Mouse (Mus musculus) limb, embryonic 15.5 days (tissue): Measurements from ENCODE around the gene Cyp2j5. TPM values are rescaled to one million over a fixed set of nuclear protein-coding genes. Genes with fewer than 3 reads are reported as not detected.
"Not testable (repeated sequence)": the region's sequence is repeated elsewhere in the genome, so short reads cannot be mapped to it uniquely, and the experiment has no call there.

ENCODE experiments used
- ATAC-seq: fragments of 200-750 bp; cut with Nextera tagmentation; 2 replicates; pipeline ENCODE4 v1.8.0; 2017; ENCODE audit warnings: low read depth, moderate TSS enrichment; ENCODE audit not compliant: insufficient number of reproducible peaks, low FRiP score, low TSS enrichment
- H3K27ac ChIP-seq: fragments of 300-500 bp; sonication (generic); 2 replicates; pipeline ENCODE4 v1.5.1; 2015; ENCODE audit warnings: moderate library complexity, mild to moderate bottlenecking, inconsistent platforms
- H3K27me3 ChIP-seq: fragments of 300-500 bp; sonication (generic); 2 replicates; pipeline ENCODE4 v1.6.1; 2015; ENCODE audit warnings: inconsistent platforms
- H3K36me3 ChIP-seq: fragments of 300-500 bp; sonication (generic); 2 replicates; pipeline ENCODE4 v1.6.1; 2015; ENCODE audit warnings: inconsistent platforms
- H3K4me1 ChIP-seq: fragments of 300-500 bp; sonication (generic); 2 replicates; pipeline ENCODE4 v1.6.1; 2015; ENCODE audit warnings: inconsistent platforms
- H3K4me2 ChIP-seq: fragments of 300-500 bp; sonication (generic); 2 replicates; pipeline ENCODE4 v1.6.1; 2015; ENCODE audit warnings: mild to moderate bottlenecking, inconsistent platforms
- H3K4me3 ChIP-seq: fragments of 300-500 bp; sonication (generic); 2 replicates; pipeline ENCODE4 v1.5.1; 2015; ENCODE audit warnings: mild to moderate bottlenecking, inconsistent platforms
- H3K9ac ChIP-seq: fragments of 300-500 bp; sonication (generic); 2 replicates; pipeline ENCODE4 v1.6.1; 2015; ENCODE audit warnings: inconsistent platforms
- H3K9me3 ChIP-seq: fragments of 300-500 bp; sonication (generic); 2 replicates; pipeline ENCODE4 v1.6.1; 2016; ENCODE audit warnings: inconsistent platforms
- WGBS: fragments of 180-500 bp; shearing (Covaris S2); methylation state at CpG from one replicate; pipeline ENCODE4 v1.1.7; 2015; 5-methylcytosine and 5-hydroxymethylcytosine counted together
- polyA plus RNA-seq: library from polyadenylated mRNA; unstranded; fragments of >200 nt; fragmentation: Nextera tagmentation; extraction: Ambion mirVana; gene quantifications from 2 replicates; pipeline ENCODE4 v1.2.1, GENCODE M21; 2015

The Cyp2j5 gene
- polyA plus RNA-seq, 1 experiment from 2014 or later = not detected

DNA sequence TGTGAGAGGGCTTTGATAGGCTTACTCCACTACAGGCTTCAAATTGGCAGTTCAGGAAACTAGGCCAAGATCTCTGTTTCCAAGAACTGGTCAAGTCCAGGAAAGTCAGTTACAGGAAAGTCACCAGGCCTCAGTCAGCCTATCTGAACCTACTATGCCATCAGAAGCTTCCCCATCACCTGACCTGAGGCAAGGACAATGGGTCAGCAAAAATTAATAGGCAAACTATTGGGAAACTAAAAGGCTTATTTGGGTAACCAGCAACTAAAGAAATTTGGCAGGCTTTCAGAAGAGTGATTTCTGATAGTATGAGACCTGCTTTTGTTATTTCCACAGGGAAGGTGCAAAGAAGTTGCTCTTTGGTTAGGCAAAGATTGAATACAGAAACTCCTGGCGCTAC is 41.5 kb downstream of the Cyp2j5 start:
- Histone ChIP-seq H3K27ac (no peak overlapping the region), H3K4me2 (no peak overlapping the region), H3K36me3 (no peaks in the 10 kb centered on the region), H3K9me3 (no peaks in the 10 kb centered on the region), H3K27me3 (no peaks in the 10 kb centered on the region), H3K9ac (no peak overlapping the region), H3K4me3 (no peak overlapping the region), H3K4me1 (no peaks in the 10 kb centered on the region)
- 82% methylated on average over 1 of the region's 1 CpGs for WGBS
- no peak for ATAC-seq

DNA sequence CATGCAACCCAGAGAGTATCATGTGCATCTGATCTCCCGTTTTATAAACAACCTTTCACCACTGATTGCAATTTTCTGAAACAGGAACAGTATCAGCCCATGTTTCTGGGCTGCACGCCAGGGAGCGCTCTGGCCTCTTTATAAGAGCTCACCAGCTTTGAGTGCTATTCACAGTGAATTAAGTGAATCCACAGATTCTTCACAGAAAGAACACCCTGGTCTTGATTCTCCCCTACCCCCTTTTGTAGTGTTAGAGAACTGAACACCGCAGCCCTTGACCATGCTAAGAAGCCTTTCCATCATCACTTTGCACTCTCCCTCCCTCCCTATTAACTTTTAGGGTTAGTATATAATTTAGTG is 72.2 kb downstream of the Cyp2j5 start:
- Histone ChIP-seq H3K4me3 (peak overlapping the region; percentile 43), H3K9me3 (no peaks in the 10 kb centered on the region), H3K27me3 (no peaks in the 10 kb centered on the region), H3K4me2 (peak overlapping the region; percentile 66), H3K27ac (0 out of 2 replicates have a peak overlapping the region, but pooled peaks have one; percentile 74), H3K4me1 (peaks cover 9% of the 10 kb centered on the region; the same call in 1 of the 2 replicates), H3K36me3 (no peaks in the 10 kb centered on the region), H3K9ac (no peak overlapping the region)
- 31% methylated on average over 4 of the region's 4 CpGs for WGBS
- 0 out of 2 replicates have a peak, but pooled peaks have one; percentile 40 for ATAC-seq

DNA sequence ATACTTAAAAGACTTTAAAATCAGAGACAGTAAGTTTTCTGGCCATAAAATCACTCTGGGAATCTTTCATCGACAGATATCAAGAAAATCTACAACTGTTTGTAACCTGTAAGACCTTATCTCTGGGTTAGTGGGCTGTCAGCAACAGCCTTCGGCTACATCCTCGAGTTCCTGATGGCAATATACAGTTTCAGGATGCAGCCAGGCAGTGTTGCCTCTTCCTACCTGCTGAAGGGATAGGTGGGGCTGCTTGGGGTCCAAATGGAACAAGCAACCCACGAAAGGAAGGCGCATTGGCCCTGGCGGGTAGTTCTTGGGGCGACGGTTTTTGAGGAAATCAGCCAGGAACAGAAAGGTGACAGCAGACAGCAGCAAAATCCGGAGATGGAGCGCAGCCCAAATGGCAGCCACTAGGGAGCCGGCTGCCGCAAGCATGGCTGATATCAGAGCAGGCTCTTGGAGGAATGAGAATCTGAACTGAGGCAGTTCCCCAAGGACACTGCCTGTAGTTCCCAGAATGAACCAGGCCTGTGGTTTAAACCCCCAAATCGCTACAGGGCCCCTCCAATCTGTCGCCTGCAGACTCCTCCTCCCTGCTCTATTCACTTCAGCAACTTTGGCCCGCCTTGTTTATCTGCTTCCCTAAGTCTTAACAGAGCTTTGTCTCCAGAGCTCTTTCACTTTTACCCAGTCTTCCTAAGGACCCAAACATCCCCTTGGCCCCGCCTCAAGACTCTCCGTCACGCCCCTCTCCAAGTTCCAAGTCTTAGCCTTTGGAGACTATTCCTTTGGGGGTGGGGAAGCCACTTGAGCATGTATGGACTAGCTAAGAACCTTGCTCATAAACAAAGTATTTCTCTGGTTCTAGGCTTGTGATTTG is 72.8 kb downstream of the Cyp2j5 start, which contains the start of gene Cyp2j9:
Gene Cyp2j9 (minus strand): TSS at position 668 of the 880 bp plus-strand sequence.
- no peaks in the 10 kb centered on the region for H3K9me3 ChIP-seq
- 6% methylated on average over 18 of the region's 18 CpGs for WGBS
- ATAC-seq = peak; percentile 79; the same call in 1 of the 2 replicates
- H3K9ac ChIP-seq = peak within 1 kb of the TSS; percentile 28; the same call in 1 of the 2 replicates
- peak within 1 kb of the TSS; percentile 66 for H3K4me2 ChIP-seq
- H3K36me3 ChIP-seq = no peaks in the 10 kb centered on the region
- H3K27me3 ChIP-seq = no peaks in the 10 kb centered on the region
- H3K27ac ChIP-seq = peak within 1 kb of the TSS; percentile 74; the same call in 1 of the 2 replicates
- H3K4me1 ChIP-seq = peaks cover 9% of the 10 kb centered on the region; the same call in 1 of the 2 replicates
- H3K4me3 ChIP-seq = peak within 1 kb of the TSS; percentile 43

DNA sequence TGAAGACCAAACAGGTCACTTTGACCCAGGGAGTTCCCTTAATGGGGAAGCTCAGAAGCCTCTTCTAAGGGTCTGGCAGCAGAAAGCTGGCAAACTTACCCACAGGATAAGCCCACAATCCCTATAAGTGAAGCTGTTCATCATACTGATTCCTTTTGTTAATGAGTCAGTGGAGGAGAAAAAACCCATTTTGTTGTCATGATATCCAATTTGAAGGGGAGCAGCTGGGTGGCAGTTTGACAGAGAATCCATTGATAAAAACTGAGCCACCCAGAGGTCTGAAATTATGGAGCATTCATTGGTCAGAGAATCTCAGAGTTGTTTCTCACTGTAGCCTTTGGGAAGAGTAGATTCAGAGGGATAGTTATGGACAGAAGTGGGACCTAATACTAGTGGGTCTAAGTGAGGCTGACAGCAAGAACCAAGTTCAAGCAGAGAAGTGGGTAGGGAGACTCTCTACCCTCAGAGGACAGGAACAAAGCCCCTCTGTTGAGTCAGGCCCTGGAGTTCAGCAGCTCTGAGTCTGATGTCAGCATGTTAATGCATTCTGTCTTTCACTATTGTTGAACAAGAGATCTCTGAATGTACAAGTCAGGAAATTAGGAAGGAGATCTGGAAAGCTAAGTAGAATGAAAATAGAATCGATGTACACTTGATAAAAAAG is 82.4 kb downstream of the Cyp2j5 start:
- H3K9ac ChIP-seq = no peak overlapping the region
- ATAC-seq = no peak
- H3K4me2 ChIP-seq = no peak overlapping the region
- H3K27ac ChIP-seq = no peak overlapping the region
- no peaks in the 10 kb centered on the region for H3K36me3 ChIP-seq
- H3K4me3 ChIP-seq = no peak overlapping the region
- WGBS = 86% methylated on average over 1 of the region's 1 CpGs
- H3K9me3 ChIP-seq = no peaks in the 10 kb centered on the region
- no peaks in the 10 kb centered on the region for H3K27me3 ChIP-seq
- H3K4me1 ChIP-seq = no peaks in the 10 kb centered on the region

DNA sequence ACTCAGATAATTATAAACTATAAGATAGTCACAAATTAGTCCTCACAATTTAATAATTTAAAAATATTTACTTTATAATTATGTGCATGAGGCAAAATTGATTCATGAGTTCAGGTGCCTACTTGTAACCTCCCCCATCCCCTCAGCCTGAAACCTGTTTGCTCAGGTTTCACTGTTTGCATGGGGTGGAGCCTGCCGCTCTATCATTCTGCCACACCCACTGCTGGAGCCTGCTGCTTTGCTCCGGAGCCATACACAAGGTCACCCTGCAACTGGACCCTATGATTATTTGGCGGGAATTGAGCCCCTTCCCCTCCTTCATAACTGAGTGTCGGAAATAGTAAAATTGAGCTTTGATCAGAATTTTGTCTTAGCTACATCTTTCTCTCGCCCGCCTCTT is 83.6 kb downstream of the Cyp2j5 start:
- H3K27me3 ChIP-seq, ATAC-seq, H3K4me3 ChIP-seq, H3K9me3 ChIP-seq, H3K27ac ChIP-seq, H3K36me3 ChIP-seq, H3K4me2 ChIP-seq, H3K4me1 ChIP-seq, H3K9ac ChIP-seq: not testable (repeated sequence)
- 46% methylated on average over 6 of the region's 6 CpGs for WGBS

Other genes with a start within 250 kb of the Cyp2j5 start
- gene Cyp2j8, start 156.8 kb downstream of the Cyp2j5 start, polyA plus RNA-seq = not detected in 2 replicates
- gene Cyp2j6, start 110.5 kb downstream of the Cyp2j5 start, polyA plus RNA-seq = 7.9 and 8.2 TPM in 2 replicates
- 1.7 and 2.7 TPM in 2 replicates for gene Cyp2j9, start 72.6 kb downstream of the Cyp2j5 start, polyA plus RNA-seq
- gene Gm12695, start 121.0 kb upstream of the Cyp2j5 start, polyA plus RNA-seq = not detected in 2 replicates